Mouse (Mus musculus) E14TG2a.4 (cell line): ENCODE results near the gene Gorab.

Source experiments
- CTCF ChIP-seq: conservative IDR thresholded peaks from 2 replicates; pipeline ENCODE4 v1.5.1; 2014; ENCODE audit warnings: low read length
- NANOG ChIP-seq: IDR thresholded peaks from 2 replicates; pipeline ENCODE4 v1.6.1; 2014; ENCODE audit warnings: borderline replicate concordance, low read length, mixed read lengths
- POU5F1 ChIP-seq: IDR thresholded peaks from 2 replicates; pipeline ENCODE4 v1.6.1; 2014; ENCODE audit warnings: low read length, borderline replicate concordance

GRCm38 (mm10) chr1:163414200-163414599 lies 10.7 kb upstream of the Gorab start:
- TF ChIP-seq CTCF (no peak), POU5F1 (no peak), NANOG (no peak)
